Mouse (Mus musculus) spleen, adult 12 weeks (tissue): ENCODE measurements around the gene Serinc2.

Experiments
- DNase-seq: peaks from one replicate; pipeline ENCODE4 v3.0.0; 2022; ENCODE audit warnings: low spot score

The Serinc2 gene

DNA sequence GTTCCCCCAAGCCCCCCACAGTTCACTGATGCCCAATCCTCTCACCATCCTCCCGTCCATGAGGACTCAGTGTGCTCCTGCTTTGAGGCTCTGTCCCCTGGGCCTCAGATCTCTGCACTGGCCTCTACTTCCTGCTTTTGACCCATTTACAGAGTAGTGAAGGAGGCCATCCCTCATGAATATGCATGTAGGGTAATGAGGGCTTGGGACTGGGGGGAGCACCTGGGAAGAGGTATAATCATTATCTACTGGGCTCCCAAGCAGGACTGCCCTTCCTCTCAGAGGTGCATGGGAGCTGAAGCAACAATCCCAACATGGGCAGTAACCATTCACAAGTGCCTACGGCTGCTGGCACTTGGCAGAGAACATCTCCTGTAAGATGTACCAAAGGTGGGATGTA lies at the start of gene Serinc2:
Gene Serinc2 (minus strand): TSS at position 101 of the 400 bp plus-strand sequence.
- no peak for DNase-seq

DNA sequence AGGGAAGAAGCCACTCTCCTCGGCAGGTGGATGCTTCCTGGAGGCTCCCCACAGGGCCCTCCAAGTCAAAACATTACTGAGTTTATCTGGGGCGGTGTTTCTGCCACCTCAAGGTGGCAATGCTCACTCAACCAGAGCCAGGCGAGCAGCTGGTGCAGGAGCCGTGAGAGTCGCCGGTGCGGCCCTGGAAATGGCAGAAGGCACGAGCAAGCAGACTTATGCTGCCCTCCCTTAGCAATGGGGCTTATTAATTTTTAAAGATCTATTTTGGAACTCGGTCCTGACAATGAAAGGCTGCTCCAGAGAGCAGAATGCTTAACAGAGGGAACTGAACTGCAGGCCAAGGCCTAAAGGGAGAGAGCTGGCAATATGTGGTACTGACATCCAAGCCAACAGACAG lies 48.4 kb upstream of the Serinc2 start:
- no peak for DNase-seq

DNA sequence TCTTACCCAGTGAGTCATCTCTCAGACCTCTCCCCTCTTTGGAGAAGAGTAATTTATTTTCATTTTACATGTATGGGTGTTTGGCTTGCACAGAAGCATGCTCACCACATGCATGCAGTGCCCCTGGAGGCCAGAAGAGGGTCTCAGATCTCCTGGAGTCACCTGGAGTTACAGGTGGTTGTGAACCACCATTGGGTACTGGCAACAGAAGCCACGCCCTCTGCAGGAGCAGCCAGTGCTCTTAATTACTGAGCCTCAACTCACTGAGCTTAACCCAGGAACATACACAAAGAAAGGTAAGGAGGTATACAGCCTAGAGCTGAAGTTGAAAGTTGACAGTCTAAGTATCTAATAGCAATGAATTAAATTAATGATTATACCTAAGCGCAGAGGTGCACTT lies 46.4 kb upstream of the Serinc2 start:
- DNase-seq, result no peak

DNA sequence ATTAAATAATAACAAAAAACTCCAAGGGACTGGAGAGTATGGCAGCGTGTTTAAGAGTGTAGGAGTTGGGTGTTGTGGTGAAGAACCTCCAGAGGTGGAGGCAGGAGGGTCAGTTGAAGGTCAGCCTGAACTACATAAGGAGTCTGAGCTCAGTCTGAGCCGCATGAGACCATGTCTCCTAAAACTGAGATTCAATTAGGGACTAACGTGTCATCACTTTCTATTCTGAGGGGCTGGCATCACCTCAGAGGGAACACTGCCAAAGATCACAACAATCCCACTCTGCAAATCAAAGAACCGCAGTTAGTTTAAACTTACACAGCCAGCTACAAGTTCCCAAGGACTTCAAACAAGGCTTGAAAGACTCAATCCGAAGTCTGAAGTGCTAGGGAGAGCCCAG lies 44.6 kb upstream of the Serinc2 start:
- no peak for DNase-seq

DNA sequence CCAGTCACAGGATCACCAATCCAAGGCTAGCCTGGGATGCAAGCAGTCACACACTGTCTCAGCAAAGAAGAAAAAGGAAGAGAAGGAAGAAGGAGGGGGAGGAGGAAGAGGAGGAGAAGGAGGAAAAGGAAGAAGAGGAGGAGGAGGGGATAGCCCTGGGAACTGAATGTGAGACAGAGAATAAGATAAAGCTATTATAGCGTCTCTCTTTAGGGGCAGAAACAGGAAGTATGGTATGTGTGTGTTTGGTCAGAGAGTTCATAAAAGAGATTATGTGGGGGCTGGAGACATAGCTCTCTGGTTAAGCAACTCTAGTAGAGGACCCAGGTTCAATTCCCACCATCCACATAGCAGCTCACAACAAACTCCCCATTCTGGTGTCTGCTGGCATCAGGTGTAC lies 44.2 kb upstream of the Serinc2 start:
- no peak for DNase-seq

DNA sequence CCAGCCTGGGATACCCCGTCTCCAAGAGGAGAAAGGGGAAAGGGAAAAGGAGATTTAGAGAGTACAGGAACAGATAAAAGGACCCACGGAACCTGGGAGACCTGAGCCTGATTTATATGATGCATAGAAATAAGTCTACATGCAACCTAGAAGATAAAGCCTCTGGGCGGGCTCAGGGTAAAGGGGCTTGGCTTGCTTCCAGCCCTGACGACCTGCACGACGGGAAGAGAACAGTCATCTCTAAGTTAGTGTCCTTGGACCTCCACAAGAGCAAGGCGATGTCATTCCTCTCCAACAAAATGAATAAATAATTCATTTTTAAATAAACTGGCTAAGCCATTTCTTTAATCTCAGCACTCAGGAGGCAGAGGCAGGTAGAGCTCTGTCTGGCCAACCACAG lies 43.6 kb upstream of the Serinc2 start:
- DNase-seq, result no peak

DNA sequence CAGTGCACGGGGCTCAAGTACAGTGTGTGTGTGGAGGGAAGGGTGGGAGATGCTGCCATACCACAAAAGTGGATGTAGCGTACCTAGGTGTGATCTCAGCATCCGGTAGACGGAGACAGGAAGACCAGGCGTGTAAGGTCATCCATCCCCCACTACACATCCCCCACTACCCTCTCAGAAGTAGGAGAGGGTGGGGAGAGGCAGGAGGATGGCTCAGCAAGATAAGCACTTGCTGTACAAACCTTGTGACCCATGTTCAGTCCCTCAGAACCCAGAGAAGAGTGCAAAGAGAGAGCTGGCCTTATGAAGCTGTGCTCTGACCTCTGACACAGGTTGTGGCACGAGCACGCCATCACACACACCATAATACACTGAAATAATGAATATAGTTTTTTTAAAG lies 42.6 kb upstream of the Serinc2 start:
- no peak for DNase-seq

DNA sequence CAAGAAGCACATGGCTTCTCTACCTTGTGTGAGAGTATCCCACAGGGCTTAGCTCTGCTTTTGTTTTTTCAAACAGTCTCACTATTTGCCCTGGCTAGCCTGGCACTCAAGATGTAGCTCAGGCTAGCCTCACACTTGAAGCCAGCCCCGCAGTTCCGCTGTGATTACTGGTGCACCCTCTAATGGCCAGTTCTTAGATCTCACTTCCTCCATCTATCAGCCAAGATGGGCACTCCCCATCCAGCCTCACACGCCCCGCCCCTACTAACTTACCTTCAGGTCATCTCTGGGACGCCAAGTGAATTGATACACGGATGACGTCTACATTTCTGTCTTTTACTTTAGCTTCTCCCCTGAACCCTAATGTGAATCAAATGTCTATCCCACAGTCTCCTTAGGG lies 40.6 kb upstream of the Serinc2 start:
- no peak for DNase-seq

DNA sequence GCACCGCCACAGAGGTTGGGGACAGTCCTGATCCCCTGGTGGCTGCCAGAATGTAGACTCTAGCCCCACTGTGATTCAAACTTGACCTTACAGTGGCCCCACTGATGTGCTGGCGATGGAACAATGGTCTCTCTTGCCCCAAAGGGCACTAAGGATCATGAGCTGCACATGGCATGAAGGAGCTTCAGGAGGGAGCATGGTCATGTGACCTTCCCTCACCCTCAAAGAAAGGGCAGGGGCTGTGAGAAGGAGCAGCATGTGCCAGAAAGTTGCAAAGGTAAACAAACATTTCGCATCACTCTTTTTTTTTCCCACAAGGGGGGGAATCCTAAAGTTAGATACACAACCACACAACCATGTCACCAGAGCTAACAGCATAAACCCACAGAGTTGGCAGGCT lies 39.1 kb upstream of the Serinc2 start:
- DNase-seq, result no peak

DNA sequence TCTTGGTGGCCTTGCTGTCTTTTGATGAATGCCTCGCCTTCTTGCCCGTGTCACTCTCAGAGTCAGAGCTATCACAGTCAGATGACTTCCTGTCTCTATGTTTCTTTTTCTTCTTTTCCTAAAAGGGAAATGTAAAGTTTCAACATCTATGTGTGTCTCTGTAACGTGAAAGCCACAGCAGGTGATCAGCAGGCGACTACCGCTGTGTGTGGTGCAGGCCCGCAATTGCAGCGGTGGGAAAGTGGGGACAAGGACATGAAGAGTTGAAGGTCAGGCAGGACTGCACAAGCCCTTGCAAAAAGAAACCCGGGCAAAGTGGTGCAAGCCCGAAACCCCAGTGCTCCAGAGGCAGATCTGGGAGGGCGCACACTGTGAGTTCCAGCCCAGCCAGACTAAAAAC lies 37.7 kb upstream of the Serinc2 start:
- DNase-seq, result no peak

DNA sequence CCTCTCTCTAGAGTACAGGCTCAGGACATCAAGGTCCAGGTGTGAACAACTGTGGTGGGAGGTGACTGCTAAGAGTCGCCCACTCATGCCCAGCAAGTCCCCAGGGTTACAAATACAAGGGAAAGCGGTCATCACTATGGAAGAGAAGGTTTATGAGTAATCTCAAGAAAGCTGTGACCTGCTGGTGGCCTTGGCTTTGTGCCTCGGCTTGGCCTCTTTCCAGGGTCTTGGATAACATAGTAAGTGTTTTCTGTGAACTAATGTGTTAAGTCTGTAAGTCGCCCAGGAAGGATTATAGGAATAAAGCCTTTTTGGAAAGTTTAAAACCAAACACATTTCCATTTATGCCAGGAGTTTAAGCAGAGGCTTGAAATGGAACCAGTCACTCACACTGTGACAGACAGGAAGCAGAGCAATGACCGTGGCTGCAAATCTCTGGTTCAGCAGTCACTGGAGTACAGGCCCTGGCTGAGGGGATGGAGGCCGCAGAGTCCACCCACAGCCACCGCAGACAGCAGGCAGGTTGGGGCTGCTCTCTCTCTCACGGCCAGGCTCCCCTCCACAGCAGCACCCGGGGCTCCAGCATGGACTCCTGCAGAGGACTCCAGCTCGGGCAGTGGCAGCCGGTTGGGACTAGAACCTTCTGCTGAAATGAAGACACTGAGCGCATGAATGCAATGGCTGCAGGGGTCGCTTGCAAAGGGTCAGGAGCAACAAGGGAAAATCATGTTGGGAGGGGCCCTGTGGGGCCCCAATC lies 36.9 kb upstream of the Serinc2 start:
- no peak for DNase-seq

DNA sequence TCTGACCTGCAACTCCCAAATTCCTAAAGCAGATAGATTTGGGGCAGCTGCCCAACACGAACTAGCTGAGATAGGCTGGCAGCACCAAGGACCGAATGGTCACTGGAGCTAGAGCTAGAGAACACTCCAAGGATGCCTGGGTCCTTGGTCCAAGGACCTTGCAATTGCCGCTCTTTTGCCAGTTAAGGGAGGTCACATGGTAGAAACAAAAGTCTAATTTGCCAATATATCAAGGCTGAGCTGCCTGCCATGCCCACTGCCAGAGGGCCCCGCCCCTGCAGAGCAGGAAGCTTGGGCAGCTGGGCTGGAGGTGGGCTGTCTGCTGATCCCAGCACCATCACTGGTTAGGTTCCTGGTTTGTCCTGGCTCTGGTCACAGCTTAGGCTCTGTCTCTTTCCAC lies 34.5 kb upstream of the Serinc2 start:
- no peak for DNase-seq

DNA sequence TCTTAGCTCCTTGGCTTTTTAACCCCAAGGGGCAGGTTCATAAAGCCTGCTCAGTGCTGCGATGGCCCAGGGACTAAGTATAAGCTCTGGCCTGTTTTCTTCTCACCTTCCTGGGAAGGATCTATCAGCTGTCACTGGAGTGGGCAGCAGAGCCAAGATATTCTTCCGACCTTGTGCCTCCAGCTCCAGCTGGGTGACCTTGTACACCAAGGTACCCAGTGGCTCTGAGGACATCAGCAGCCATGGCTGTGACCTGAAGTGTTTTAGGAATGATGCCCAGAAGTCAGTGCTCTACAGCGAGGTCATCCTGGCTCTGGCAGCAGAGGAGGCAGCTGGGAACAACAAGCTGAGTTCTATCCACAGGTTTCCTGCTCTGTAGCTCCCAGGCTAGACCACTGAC lies 33.5 kb upstream of the Serinc2 start:
- DNase-seq, result no peak

DNA sequence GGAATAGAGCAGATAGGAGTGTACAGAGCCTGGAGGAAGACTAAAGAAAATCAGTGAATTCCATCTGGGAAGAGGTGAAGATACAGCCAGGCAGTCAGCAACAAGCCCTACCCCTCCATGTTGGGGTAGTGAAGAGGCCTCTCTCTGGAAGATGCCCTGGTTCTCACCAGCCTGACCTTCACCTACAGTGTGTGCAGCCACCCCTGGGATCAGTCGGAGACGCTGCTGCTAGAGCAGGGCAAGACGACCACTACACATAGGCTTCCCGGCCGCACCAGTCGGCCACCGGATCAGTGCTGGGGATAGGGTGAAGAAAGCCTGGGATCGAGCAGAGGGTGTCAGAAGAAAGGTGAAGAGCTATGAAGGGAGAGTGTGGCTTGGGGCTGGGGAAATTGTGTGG lies 30.2 kb upstream of the Serinc2 start:
- DNase-seq, result no peak

DNA sequence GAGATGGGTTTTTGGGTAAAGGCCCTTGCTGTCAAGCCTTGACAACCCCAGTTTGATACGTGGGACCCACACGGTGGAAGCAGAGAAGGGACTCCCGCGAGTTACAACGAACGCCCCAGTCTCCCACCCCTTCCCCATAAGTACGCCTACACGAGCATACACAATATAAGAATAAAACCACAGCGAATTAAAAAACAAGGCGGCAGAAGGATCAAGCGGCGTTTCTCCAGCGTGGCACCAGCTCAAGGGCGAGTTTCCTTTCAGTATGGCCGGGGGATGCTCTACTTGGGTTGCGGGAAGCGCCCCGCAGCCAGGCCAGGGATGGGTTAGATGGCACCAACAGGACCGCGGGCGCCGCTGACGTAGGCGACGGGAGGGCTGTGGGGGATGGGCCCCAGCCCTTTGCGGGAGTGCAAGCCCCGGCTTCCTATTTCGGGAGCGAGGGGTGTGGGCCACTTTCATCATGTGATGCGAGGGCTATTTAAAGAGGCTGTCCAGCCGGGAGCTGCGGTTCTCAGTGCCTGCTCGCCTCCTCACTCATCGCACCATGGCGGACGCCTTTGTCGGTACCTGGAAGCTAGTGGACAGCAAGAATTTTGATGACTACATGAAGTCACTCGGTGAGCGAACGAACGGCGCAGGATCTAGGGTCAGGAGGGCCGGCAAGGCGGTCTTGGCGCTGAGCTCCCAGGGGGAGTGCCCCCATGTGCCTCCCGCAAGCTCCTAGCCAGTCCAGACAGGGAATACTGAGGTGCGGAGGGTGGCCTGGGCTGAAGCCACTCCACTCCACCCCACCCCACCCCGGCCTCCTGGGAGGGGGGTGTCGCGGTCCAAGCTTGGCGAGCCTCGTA lies 29.5 kb upstream of the Serinc2 start, which contains the start of the genes Fabp3 and Gm10570:
Gene Fabp3 (plus strand): TSS at position 365 of the 851 bp plus-strand sequence.
Gene Gm10570 (minus strand): TSS at position 444 of the 851 bp plus-strand sequence.
- DNase-seq, result no peak

DNA sequence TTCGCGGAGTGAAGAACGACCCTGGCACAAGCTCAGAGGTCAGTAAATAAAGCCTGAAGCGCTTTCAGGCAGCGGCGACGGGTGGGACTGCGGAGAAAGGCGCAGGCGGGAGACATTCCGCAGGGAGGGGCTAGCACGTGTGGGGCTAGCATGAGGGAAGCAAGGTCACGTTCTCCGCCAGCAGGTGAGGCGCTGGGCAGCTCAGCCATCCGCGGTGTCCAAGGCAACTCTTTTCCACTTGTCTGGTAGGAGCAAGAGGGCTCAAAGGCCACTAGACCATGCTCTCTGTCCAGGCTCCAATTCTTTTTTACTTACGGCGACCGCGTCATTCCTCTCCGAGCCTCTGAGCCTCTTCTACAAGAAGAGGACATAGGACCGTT lies 28.8 kb upstream of the Serinc2 start:
- DNase-seq, result no peak

DNA sequence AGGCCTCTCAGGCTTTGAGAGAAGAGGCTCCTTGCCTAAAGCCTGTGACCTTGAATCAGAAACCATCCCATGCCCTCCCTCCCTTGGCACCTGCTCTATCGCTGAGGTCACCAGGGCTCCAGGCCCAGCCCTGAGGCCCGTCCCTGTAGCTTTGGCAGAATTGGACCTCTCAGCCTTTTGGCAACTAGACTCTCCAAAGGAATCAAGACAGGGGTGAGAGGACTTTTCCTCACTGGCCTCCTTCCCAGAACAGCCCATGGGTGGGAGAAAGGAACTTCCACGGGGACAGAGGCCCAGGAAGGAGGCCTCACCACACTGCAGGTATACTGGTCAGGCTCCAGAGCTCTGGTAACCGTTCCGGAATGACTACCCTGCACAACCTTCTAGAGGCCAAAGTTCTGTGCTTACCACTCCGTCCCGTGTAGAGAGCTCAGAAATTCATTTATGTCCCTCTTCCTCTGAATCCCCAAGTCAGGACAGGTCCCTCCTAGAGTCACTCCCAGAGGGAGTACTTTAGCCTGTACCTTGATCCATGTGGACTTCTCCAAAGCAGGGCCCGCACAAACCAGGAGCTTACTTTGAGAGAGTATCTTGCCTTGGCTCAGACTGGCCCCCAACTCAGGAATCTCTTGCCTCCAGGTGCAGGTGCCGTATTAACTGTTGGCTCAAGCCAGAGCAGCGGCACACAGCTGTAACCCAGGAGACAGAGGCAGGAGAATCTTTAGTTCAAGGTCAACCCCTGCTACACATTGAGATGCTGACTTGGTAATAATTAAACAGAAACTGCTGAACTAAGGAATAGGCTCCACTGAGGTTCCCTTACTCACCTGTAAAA lies 28.0 kb upstream of the Serinc2 start:
- DNase-seq, result no peak

DNA sequence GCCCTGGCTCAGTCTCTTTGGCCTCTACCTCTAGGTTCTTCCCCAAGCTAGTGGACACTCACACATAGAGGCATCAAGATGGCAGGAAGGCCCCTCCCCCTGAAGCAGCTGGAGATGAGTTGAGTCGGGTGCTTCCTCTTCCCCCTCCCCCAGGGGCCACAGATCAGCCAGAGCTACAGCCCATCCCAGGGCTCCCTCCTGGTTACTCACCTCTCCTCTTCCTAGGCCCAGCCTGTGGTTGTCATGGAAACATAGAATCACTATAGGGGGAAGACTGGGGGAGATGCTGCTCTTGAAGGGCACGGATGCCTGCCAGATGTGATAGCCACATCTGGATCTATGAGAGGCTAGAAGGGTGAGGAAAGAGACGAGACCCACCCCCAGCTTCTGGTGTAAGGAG lies 25.7 kb upstream of the Serinc2 start:
- no peak for DNase-seq

DNA sequence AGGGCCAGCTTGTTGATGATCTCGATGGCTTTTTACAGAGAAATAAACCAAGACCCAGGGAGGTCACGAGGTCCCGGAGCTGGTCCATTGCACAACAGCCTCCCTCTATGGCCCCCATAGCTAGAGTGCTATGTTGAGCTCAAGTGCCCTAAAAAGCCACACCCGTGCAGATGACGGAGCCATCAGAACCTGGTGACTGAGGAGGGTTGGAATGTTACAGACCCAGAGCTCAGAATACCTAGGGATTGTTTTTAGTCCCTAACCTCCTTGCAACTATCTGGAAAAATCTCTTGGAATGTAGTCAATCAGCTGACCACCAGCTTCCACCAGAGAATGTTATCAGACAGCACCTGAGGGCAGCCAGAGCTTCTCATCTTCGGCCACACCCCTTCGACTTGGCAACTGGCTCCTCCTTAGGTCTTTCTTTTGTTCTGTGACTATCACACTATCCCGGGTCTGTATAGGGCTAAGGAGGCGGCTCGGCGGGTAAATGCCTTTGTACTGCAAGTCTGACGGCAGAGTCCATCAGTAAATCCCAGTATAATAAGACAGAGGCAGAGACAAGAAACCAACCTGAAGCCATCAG lies 23.4 kb upstream of the Serinc2 start:
- no peak for DNase-seq

DNA sequence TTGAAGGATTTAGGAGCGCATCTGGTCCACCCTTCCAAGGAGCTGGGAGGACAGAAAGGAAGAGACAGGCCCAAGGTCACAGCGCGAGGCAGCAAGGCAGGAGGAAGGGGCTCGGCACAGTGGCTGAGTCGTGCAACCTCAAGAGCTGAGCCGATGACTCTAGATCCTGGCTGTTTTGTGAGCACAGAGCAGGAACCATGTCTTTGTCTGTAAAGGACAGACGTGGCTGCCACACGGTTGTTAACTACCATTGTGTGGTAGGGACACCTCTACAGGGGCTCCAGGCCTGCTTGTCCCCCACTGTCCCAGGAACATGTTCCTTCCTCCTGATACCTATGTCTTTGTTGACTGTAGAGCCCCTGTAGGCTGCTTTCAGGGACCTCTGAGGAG lies 20.6 kb upstream of the Serinc2 start:
- no peak for DNase-seq

DNA sequence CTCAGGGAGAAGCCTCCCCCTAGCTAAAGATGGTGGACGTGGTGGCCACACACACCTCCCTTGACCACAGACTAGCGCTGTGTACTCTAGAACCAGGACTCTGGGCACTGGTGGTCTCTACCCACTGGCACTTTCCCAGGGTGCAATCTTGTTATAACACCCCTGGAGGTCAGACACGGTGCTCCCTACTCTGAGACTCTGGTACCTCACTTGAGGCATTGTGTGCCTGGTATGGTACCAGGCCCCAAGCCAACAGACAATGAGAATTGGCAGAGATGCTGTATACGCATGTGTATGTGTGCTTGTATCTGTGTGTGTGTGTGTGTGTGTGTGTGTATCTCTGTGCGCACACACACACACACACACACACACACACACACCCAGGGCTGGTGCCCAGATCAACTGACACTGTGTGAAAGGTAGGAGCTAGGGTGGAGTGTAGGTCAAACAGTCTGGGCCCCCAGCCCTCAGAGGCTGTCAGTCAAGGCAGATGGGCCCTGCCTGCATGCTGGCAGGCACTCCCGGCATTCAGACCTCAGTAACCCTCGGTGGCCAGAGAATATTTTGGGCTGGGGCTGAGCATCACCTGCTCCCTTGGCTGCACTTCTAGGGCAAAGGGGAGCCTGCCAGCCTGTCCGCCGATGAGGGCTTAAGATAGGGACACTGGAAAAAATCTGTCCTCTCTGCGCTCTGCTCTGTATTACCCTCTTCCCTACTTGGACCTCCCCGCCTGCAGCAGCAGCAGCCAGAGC lies 20.0 kb upstream of the Serinc2 start:
- DNase-seq, result no peak
